Mouse (Mus musculus): ENCODE data around the gene Upk1a.

Gene Upk1a

GRCm38 (mm10) chr7:30572969-30573368 lies 39.7 kb downstream of the Upk1a start:
- no peak for DNase-seq (ENCODE audit: low spot score in 2 of 2)

DNA sequence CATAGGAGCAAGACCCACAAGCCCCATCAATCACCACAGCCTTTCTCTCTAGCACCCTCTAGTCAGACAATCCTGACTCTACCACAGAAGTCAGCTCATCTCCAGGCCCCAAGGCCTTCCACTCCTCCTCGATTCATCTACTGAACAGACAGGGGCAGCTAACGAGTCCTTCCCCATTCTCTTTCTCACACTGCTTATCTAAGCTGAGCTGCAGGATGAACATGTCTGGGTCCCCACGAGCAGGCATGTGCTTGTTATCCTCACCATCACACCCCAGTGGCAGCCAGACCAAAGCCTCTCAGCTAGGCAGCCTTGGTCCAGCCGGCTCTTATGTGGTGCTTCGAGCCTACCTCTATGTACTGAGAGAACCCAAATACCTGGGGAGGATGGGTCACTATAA lies 40.3 kb downstream of the Upk1a start:
- DNase-seq (ENCODE audit: low spot score in 2 of 2): no peak

DNA sequence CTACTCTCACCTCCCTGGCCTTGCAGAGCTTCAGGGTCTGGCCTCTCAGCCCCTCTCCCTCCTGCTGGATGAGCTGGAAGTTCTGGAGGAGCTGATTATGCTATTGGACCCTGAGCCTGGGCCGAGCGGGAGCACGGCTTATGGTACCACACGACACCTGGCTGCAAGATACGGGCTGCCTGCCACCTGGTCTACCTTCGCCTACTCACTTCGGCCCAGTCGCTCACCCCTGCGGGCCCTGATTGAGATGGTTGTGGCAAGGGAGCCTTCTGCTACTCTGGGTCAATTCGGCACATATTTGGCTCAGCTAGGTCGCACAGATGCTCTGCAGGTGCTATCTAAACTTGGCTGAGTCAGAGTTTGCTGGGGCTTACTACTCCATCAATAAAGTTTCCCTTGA lies 45.1 kb downstream of the Upk1a start:
- no peak for DNase-seq (ENCODE audit: low spot score in 2 of 2)

- no peak for DNase-seq (ENCODE audit: low spot score in 2 of 2)
These were observed 46.6 kb downstream of the Upk1a start for GRCm38 (mm10) chr7:30566033-30566432.

DNA sequence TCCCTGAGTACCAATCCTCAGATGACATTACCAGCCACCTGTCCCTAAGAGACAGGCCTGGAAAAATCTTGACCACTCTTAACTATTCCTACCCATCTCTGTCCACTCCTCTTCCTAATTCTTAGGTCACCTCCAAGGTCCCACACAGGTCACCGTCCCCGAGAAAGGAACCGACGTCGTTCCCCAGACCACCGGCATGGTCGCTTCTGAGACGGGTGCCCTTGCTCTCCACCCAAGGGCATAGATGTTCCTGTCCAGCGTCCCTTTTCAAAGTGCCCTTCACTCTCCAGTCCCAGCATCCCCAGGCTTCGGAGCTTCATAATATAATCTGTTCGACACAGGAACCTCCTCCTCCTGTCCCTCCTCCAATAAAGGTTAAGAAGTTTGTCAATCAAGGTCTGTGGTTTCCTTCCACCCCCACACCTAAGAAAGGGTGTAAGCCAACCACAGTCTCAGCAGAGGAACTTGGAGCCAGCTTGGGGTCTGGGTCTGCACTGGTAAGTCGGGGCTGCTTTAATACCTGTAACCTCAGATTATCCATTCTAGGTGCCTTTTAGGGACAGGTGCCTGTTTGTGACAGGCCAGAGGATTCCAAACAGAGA lies 47.6 kb downstream of the Upk1a start, which contains the start of gene Igflr1:
Gene Igflr1, plus strand, starts transcription at position 458 of the 602 bp plus-strand sequence.
- no peak for DNase-seq (ENCODE audit: low spot score in 2 of 2)

- no peak for DNase-seq (ENCODE audit: low spot score in 2 of 2)
These were observed 48.8 kb downstream of the Upk1a start for GRCm38 (mm10) chr7:30563906-30564280.

DNA sequence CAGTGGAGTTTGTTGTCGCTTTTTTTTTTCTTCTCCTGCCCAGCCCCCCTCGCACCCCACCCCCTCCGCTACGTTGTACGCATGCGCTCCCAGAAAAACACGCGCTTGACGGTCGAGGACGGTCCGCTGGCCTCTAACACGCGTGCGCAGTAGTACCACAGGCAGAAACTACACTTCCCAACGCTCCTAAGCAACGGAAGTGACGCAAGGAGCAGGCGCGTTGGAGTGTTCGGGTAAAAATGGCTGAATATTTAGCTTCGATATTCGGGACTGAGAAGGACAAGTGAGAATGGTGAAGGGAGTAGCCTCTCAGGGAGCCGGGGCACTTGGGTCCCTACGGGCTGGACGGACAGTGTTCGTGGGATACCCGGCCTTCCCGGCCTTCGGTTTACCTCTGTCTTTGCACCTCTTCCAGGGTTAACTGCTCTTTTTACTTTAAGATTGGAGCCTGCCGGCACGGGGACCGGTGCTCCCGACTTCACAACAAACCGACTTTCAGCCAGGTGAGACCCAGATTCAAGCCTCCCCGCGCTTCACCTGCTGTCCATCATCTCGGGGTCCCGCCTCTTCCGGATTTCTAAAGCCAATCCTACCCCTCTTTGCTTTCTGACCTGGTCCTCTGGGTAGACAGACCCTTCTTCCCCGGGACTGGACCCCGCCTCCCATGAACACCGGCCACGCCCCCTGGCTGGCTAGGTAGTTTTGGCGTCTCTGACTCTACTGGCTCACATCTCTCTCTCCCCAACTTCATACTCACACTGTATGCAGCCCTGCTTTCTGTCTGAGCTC lies 49.3 kb downstream of the Upk1a start, which contains the start of the genes U2af1l4, Gm49396 and Psenen:
Gene U2af1l4, plus strand, starts transcription at position 185 of the 789 bp plus-strand sequence.
Gene Gm49396, plus strand, starts transcription at position 228 of the 789 bp plus-strand sequence.
Gene Psenen, minus strand, starts transcription at position 511 of the 789 bp plus-strand sequence.
- peak; percentile 89 to 95 for DNase-seq (ENCODE audit: low spot score in 2 of 2)

GRCm38 (mm10) chr7:30562526-30563116 lies 50.0 kb downstream of the Upk1a start:
- DNase-seq (ENCODE audit: low spot score in 2 of 2): no peak

- no peak for DNase-seq (ENCODE audit: low spot score in 2 of 2)
These were observed 52.4 kb downstream of the Upk1a start for GRCm38 (mm10) chr7:30560296-30560695.

DNA sequence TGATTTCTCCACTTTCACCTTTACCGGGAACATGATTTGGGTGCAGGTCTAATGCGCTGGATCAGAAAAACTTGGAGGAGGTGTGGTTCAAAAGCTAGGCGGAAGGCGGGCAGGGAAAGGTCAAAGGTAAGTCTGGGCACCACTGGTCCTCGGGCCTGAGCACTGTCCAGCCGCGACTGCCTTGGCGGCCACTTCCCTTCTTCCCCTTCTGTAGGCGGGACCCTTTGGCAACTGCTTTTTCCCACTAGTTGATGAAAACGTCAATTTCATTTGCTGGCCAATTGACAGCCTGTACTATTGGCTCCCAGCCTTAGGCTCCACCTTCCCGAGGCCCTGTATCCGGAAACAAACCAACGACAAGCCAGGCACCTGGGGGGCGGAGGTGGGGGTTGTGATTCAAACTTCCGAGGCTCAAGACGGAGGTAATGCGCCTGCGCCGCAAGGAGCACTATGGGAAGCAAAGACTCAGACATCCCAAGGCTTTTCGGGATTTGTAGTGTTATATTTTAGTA lies 53.1 kb downstream of the Upk1a start, which contains the start of gene Lin37:
Gene Lin37, minus strand, starts transcription at position 396 of the 512 bp plus-strand sequence.
- peak; percentile 89 to 94 for DNase-seq (ENCODE audit: low spot score in 2 of 2)

- no peak for DNase-seq (ENCODE audit: low spot score in 2 of 2)
These were observed 53.8 kb downstream of the Upk1a start for GRCm38 (mm10) chr7:30558656-30559442.

DNA sequence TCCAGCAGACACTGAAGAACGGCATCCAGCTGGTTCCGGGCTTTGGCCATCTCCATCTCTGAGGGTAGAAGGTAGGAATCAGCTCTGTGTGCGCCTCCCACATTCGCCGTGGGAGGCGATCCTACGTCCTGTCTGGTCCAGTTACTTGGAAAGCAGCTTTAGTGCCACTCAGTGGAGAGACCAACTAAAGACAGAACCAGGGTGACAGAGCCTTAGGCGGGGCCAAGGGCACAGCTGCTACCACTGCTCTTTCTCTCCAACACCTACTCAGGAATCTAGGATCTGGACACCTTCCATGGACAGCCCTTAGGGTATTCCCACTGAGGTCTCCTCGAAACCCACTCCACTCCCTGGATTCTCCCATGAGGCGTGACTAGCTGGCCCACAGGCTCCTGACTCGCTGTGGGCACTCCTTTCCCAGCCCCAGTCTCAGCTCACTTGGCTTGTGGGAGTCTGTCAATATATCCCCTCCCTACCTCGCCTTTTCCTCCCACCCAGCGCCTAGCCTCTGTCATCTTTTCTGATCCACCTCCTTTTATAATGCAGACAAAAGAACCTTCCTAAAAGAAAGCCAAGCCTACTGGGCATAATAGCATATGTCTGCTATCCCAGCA lies 54.6 kb downstream of the Upk1a start:
- no peak for DNase-seq (ENCODE audit: low spot score in 2 of 2)

DNA sequence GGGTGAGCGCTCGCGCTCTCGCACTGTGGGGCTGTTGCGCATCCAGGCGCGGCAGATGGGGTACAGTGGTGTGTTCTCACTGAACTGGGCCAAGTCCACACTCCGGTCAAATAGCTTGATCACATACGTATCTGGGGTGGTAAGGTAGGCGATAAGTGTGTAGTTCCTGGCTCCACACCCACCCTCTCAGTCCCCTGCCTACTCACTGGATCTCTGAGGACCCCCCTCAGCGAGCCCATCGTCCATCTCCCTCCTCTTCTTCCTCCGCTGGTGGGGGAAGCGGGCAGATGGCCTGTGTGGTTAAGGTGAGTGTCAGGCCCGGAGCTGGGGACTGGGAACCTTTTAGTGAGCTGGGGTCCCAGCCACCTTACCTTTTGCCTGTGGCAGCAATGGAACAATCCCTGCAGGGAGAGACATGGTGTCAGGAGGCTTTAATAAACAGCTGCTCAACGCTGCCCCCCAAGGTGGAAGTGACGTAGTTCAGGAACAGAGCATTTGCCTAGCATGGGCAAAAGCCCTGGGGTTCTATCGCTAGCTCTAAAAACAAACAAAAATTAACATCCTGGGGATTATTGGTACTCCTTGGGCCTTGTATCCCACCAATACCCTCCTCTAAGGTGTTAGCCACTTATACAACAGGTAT lies 55.6 kb downstream of the Upk1a start:
- DNase-seq (ENCODE audit: low spot score in 2 of 2): no peak

GRCm38 (mm10) chr7:30553810-30554584 lies 58.6 kb downstream of the Upk1a start:
- DNase-seq (ENCODE audit: low spot score in 2 of 2): no peak
